Mouse (Mus musculus): ENCODE data around the gene Gatad2a. TPM values are rescaled to one million over a fixed set of nuclear protein-coding genes. Genes with fewer than 3 reads are reported as not detected.

Gene Gatad2a
- polyA plus RNA-seq, 1 experiment from 2014 or later, result 54.7 TPM

GRCm38 (mm10) chr8:69984876-69985553 is 11.2 kb downstream of the Gatad2a start:
- no peak overlapping the region for H3K4me2 ChIP-seq (replicated peaks)
- H3K27ac ChIP-seq, result no peak overlapping the region
- H3K9me3 ChIP-seq, result no peaks in the 10 kb centered on the region
- WGBS, result 88% methylated on average over 2 of the region's 2 CpGs
- no peak overlapping the region for H3K9ac ChIP-seq
- H3K36me3 ChIP-seq, result no peaks in the 10 kb centered on the region
- no peak overlapping the region for H3K4me3 ChIP-seq (replicated peaks)
- ATAC-seq, result no peak
- no peaks in the 10 kb centered on the region for H3K27me3 ChIP-seq (replicated peaks)
- 0 out of 2 replicates have a peak, but pooled peaks cover 2% of the 10 kb centered on the region for H3K4me1 ChIP-seq (replicated peaks)

- WGBS, result 95% methylated on average over 4 of the region's 4 CpGs
- Histone ChIP-seq H3K27me3 (replicated peaks) (no peaks in the 10 kb centered on the region), H3K36me3 (no peaks in the 10 kb centered on the region), H3K9ac (no peak overlapping the region), H3K4me3 (replicated peaks) (no peak overlapping the region), H3K27ac (no peak overlapping the region), H3K4me2 (replicated peaks) (no peak overlapping the region), H3K9me3 (no peaks in the 10 kb centered on the region), H3K4me1 (replicated peaks) (peaks cover 4% of the 10 kb centered on the region; the same call in 1 of the 2 replicates)
- ATAC-seq, result no peak
These were observed 17.7 kb downstream of the Gatad2a start for GRCm38 (mm10) chr8:69978456-69978855.

GRCm38 (mm10) chr8:69974806-69975205 is 21.4 kb downstream of the Gatad2a start:
- 36% methylated on average over 5 of the region's 5 CpGs for WGBS
- H3K27me3 ChIP-seq (replicated peaks), result no peaks in the 10 kb centered on the region
- H3K4me1 ChIP-seq (replicated peaks), result peaks cover 32% of the 10 kb centered on the region
- peak overlapping the region; percentile 90 for H3K4me2 ChIP-seq (replicated peaks)
- peak overlapping the region; percentile 97 for H3K9ac ChIP-seq
- no peaks in the 10 kb centered on the region for H3K9me3 ChIP-seq
- no peaks in the 10 kb centered on the region for H3K36me3 ChIP-seq
- peak overlapping the region; percentile 78 for H3K27ac ChIP-seq
- no peak for ATAC-seq
- peak overlapping the region; percentile 97 for H3K4me3 ChIP-seq (replicated peaks)

GRCm38 (mm10) chr8:69974194-69974614 is 22.0 kb downstream of the Gatad2a start:
- Histone ChIP-seq H3K9ac (peak overlapping the region; percentile 97), H3K9me3 (no peaks in the 10 kb centered on the region), H3K4me1 (replicated peaks) (peaks cover 36% of the 10 kb centered on the region), H3K36me3 (no peaks in the 10 kb centered on the region), H3K27ac (peak overlapping the region; percentile 86), H3K27me3 (replicated peaks) (no peaks in the 10 kb centered on the region), H3K4me3 (replicated peaks) (peak overlapping the region; percentile 97), H3K4me2 (replicated peaks) (peak overlapping the region; percentile 90)
- under 1% methylated on average over 47 of the region's 50 CpGs for WGBS
- ATAC-seq, result peak; percentile 97

- peak; percentile 33 for ATAC-seq
- Histone ChIP-seq H3K4me1 (replicated peaks) (peaks cover 36% of the 10 kb centered on the region), H3K9me3 (no peaks in the 10 kb centered on the region), H3K27ac (peak overlapping the region; percentile 86), H3K27me3 (replicated peaks) (no peaks in the 10 kb centered on the region), H3K36me3 (no peaks in the 10 kb centered on the region), H3K4me2 (replicated peaks) (peak overlapping the region; percentile 90), H3K9ac (peak overlapping the region; percentile 97), H3K4me3 (replicated peaks) (peak overlapping the region; percentile 97)
- under 1% methylated on average over 67 of the region's 68 CpGs for WGBS
These were observed 22.6 kb downstream of the Gatad2a start for GRCm38 (mm10) chr8:69973442-69974161.

- Histone ChIP-seq H3K9me3 (no peaks in the 10 kb centered on the region), H3K4me2 (replicated peaks) (peak overlapping the region; percentile 90), H3K27ac (peak overlapping the region; percentile 86), H3K27me3 (replicated peaks) (no peaks in the 10 kb centered on the region), H3K36me3 (no peaks in the 10 kb centered on the region), H3K9ac (peak overlapping the region; percentile 97), H3K4me3 (replicated peaks) (peak overlapping the region; percentile 97), H3K4me1 (replicated peaks) (peaks cover 36% of the 10 kb centered on the region)
- WGBS, result 8% methylated on average over 7 of the region's 7 CpGs
- no peak for ATAC-seq
These were observed 23.1 kb downstream of the Gatad2a start for GRCm38 (mm10) chr8:69973063-69973441.

- Histone ChIP-seq H3K4me2 (replicated peaks) (peak overlapping the region; percentile 30), H3K4me3 (replicated peaks) (no peak overlapping the region), H3K36me3 (0 out of 2 replicates have a peak, but pooled peaks cover 2% of the 10 kb centered on the region), H3K9ac (peak overlapping the region; percentile 17; the same call in 1 of the 2 replicates), H3K27me3 (replicated peaks) (no peaks in the 10 kb centered on the region), H3K9me3 (no peaks in the 10 kb centered on the region), H3K27ac (0 out of 2 replicates have a peak overlapping the region, but pooled peaks have one; percentile 22), H3K4me1 (replicated peaks) (peaks cover 36% of the 10 kb centered on the region)
- 67% methylated on average over 2 of the region's 2 CpGs for WGBS
- no peak for ATAC-seq
These were observed 25.3 kb downstream of the Gatad2a start for GRCm38 (mm10) chr8:69970880-69971279.

- Histone ChIP-seq H3K9ac (no peak overlapping the region), H3K27me3 (replicated peaks) (no peaks in the 10 kb centered on the region), H3K4me3 (replicated peaks) (no peak overlapping the region), H3K27ac (no peak overlapping the region), H3K36me3 (0 out of 2 replicates have a peak, but pooled peaks cover 4% of the 10 kb centered on the region), H3K4me1 (replicated peaks) (peaks cover 23% of the 10 kb centered on the region), H3K4me2 (replicated peaks) (no peak overlapping the region), H3K9me3 (no peaks in the 10 kb centered on the region)
- no peak for ATAC-seq
- 76% methylated on average over 4 of the region's 4 CpGs for WGBS
These were observed 28.8 kb downstream of the Gatad2a start for GRCm38 (mm10) chr8:69967291-69967933.

GRCm38 (mm10) chr8:69959241-69959640 is 36.9 kb downstream of the Gatad2a start:
- Histone ChIP-seq H3K9me3 (no peaks in the 10 kb centered on the region), H3K36me3 (no peaks in the 10 kb centered on the region), H3K4me2 (replicated peaks) (no peak overlapping the region), H3K4me3 (replicated peaks) (no peak overlapping the region), H3K27me3 (replicated peaks) (no peaks in the 10 kb centered on the region), H3K27ac (no peak overlapping the region), H3K9ac (no peak overlapping the region), H3K4me1 (replicated peaks) (no peaks in the 10 kb centered on the region)
- no peak for ATAC-seq

GRCm38 (mm10) chr8:69957879-69958278 is 38.3 kb downstream of the Gatad2a start:
- ATAC-seq, result no peak
- no peak overlapping the region for H3K4me3 ChIP-seq (replicated peaks)
- no peaks in the 10 kb centered on the region for H3K36me3 ChIP-seq
- no peak overlapping the region for H3K27ac ChIP-seq
- H3K4me1 ChIP-seq (replicated peaks), result no peaks in the 10 kb centered on the region
- no peaks in the 10 kb centered on the region for H3K9me3 ChIP-seq
- no peak overlapping the region for H3K4me2 ChIP-seq (replicated peaks)
- no peak overlapping the region for H3K9ac ChIP-seq
- no peaks in the 10 kb centered on the region for H3K27me3 ChIP-seq (replicated peaks)

- Histone ChIP-seq H3K9me3 (no peaks in the 10 kb centered on the region), H3K4me3 (replicated peaks) (no peak overlapping the region), H3K4me1 (replicated peaks) (no peaks in the 10 kb centered on the region), H3K36me3 (no peaks in the 10 kb centered on the region), H3K27ac (no peak overlapping the region), H3K4me2 (replicated peaks) (no peak overlapping the region), H3K9ac (no peak overlapping the region), H3K27me3 (replicated peaks) (no peaks in the 10 kb centered on the region)
- ATAC-seq, result no peak
- WGBS, result 42% methylated on average over 1 of the region's 1 CpGs
These were observed 38.8 kb downstream of the Gatad2a start for GRCm38 (mm10) chr8:69957419-69957818.

- H3K27ac ChIP-seq, result no peak overlapping the region
- no peak overlapping the region for H3K9ac ChIP-seq
- no peaks in the 10 kb centered on the region for H3K9me3 ChIP-seq
- H3K27me3 ChIP-seq (replicated peaks), result no peaks in the 10 kb centered on the region
- H3K4me3 ChIP-seq (replicated peaks), result no peak overlapping the region
- H3K4me1 ChIP-seq (replicated peaks), result no peaks in the 10 kb centered on the region
- no peak overlapping the region for H3K4me2 ChIP-seq (replicated peaks)
- no peak for ATAC-seq
- WGBS, result 61% methylated on average over 2 of the region's 2 CpGs
- H3K36me3 ChIP-seq, result no peaks in the 10 kb centered on the region
These were observed 39.5 kb downstream of the Gatad2a start for GRCm38 (mm10) chr8:69956651-69957050.
